Mouse (Mus musculus) adipose tissue, adult 10 weeks (tissue): ENCODE measurements around the gene Alms1. TPM values are rescaled to one million over a fixed set of nuclear protein-coding genes. Genes with fewer than 3 reads are reported as not detected.

Experiments
- polyA plus RNA-seq: library from polyadenylated mRNA; stranded (reverse); fragments of 350-450 nt; fragmentation: Illumina TruSeq; extraction: RNeasy Lipid Tissue Mini Kit (QIAGEN cat#74804); gene quantifications from one replicate; pipeline ENCODE4 v1.2.3, GENCODE M21; 2014; ENCODE audit warnings: low read depth, low replicate concordance

Alms1 gene
- polyA plus RNA-seq: 2.1 TPM

DNA sequence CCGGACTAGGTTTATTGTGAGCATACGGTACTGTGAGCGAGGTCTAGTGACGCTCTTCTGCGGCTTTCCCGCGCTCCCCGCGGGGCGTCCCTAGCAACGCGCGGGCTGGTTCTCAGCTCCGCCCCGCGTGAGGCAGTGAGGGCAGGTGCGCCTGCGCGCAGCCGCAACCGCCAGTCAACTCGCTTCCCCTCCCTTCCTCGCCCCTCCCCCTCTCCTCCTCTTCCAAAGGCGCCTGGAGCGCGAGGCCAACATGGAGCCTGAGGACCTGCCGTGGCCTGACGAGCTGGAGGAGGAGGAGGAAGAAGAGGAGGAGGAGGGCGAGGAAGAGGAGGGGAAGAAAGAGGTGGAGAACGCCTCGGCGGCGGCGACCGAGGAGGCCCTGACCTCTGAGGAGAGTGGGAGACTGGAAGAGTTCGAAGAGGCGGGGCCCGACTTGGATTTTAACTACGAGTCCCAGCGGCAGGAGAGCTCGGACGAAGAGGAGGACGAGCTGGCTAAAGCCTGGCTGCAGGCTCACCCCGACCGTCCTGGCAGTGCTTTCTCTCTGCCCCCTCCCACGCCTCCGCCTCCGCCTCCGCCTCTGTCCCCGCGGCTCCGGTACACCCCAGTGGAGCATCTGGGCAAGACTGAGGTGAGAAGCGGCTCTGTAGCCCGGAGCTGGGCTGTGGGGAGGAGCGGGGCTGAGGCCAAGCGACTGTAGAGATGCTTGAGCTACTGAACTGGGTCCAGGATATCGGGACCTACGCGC lies at the start of gene Alms1:
TSS of gene Alms1 (plus strand) at position 136 of the 748 bp plus-strand sequence.

DNA sequence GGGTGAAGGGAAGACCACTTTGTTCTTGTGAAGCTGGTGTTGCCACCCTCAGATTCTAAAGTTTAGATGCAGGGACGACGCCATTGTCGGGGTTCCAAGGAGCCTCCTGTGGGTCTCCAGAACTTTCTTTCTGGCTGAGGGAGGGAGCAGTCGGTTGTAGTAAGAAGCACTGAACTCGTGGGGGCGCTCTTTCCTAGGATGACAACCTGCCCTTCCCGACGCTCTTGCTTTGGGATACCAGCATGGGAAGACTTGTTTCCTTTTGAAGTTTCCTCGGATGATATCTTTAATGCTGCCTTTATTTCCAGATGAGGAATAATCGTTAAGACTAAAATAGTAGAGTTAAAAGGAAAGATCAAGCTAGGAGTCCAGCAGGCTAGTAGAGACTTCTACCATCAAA lies 125.8 kb downstream of the Alms1 start, which contains the start of gene Nat8f7:
TSS of gene Nat8f7 (minus strand) at position 101 of the 400 bp plus-strand sequence.

Other genes with a start within 250 kb of the Alms1 start
- 22.9 TPM for gene Rab11fip5, start 212.9 kb upstream of the Alms1 start, polyA plus RNA-seq
- gene Noto, start 163.6 kb upstream of the Alms1 start, polyA plus RNA-seq: not detected
- gene Smyd5, start 155.5 kb upstream of the Alms1 start, polyA plus RNA-seq: 16.6 TPM
- 114 TPM for gene Cct7, start 136.0 kb upstream of the Alms1 start, polyA plus RNA-seq
- gene Pradc1, start 135.6 kb upstream of the Alms1 start, polyA plus RNA-seq: 13.2 TPM
- gene Fbxo41, start 84.5 kb upstream of the Alms1 start, polyA plus RNA-seq: 0.06 TPM
- gene Egr4, start 73.9 kb upstream of the Alms1 start, polyA plus RNA-seq: not detected
- not detected for gene Nat8f7, start 125.7 kb downstream of the Alms1 start, polyA plus RNA-seq
- gene Nat8f3, start 178.2 kb downstream of the Alms1 start, polyA plus RNA-seq: 0.27 TPM
- gene Nat8f6, start 233.4 kb downstream of the Alms1 start, polyA plus RNA-seq: not detected
- not detected for gene Nat8f5, start 233.4 kb downstream of the Alms1 start, polyA plus RNA-seq
- 0.57 TPM for gene Nat8, start 244.6 kb downstream of the Alms1 start, polyA plus RNA-seq